Mouse (Mus musculus): Measurements from ENCODE around the gene Psenen. TPM values are rescaled to one million over a fixed set of nuclear protein-coding genes. Genes with fewer than 3 reads are reported as not detected.

The Psenen gene
- polyA plus RNA-seq, 1 experiment from 2014 or later, result 107 TPM

DNA sequence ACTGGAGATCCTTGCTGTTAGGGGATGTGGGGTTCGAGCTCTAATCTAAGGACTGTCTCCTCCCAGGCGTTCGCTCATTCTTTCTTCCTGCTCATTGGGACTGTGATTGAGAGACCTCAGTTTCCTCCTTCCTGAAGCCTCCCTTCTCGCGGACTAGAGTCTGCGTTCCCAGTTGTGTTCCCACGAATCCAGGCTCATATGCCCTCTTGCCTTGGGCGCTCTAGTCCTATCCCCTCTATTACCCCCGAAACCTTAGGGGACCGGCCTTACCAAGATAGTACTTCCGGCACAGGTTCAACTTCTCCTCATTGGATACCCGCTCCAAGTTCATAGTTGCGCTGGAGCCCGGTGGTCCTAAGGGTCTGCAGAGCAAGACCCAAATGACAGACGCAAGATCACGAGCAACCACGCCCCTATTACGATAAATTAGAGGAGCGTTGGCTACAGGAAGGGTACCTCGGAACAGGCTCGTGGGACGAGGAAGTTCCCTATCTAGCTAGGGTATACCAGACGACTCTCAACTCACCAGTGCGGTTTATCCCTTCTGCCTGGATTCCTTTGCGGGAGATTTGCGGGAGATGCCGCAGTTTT lies 806 bp downstream of the Psenen start:
- H3K9ac ChIP-seq (ENCODE audit: low read depth, low read length), result peak overlapping the region; percentile 75
- H3K36me3 ChIP-seq (ENCODE audit: control insufficient read depth, insufficient read depth, low read length), result no peaks in the 10 kb centered on the region; the same call in 1 of the 2 replicates
- H3K4me1 ChIP-seq (ENCODE audit: control insufficient read depth, insufficient read depth, low read length), result peaks cover 17% of the 10 kb centered on the region
- H3K4me2 ChIP-seq, result peak overlapping the region; percentile 84
- H3K9me3 ChIP-seq (replicated peaks; ENCODE audit: control insufficient read depth, low read length), result no peaks in the 10 kb centered on the region
- ATAC-seq (replicated peaks; ENCODE audit: insufficient number of reproducible peaks, low FRiP score, low TSS enrichment), result no peak
- WGBS (ENCODE audit: insufficient replicate concordance), result 2% methylated on average over 27 of the region's 27 CpGs
- peak overlapping the region; percentile 98 for H3K27ac ChIP-seq (ENCODE audit: low read depth, low read length)
- H3K4me3 ChIP-seq (ENCODE audit: low read depth, low read length), result peak overlapping the region; percentile 79
- no peaks in the 10 kb centered on the region for H3K27me3 ChIP-seq (ENCODE audit: control insufficient read depth, insufficient read depth, low read length)

DNA sequence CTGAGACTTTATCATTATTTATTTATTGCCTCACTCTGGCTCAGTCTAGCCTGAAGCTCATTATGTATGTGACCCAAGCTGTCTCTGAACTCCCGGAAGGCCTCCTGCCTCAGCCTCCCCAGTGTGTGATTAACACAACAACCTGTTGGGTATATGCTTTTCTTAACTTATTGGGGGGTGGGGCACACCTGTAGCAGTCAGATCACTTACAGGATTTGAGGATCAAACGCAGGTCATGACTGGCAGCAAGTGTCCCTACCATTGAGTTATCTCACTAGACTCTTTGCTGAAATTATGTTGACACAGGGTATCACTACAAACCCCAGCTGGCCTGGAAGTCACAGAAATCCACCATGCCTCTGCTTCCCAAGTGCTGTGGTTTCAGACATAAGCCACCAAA lies 3.1 kb downstream of the Psenen start:
- Histone ChIP-seq H3K36me3 (ENCODE audit: control insufficient read depth, insufficient read depth, low read length) (peaks cover 12% of the 10 kb centered on the region), H3K4me2 (peak overlapping the region; percentile 97), H3K9me3 (replicated peaks; ENCODE audit: control insufficient read depth, low read length) (no peaks in the 10 kb centered on the region), H3K4me3 (ENCODE audit: low read depth, low read length) (0 out of 2 replicates have a peak overlapping the region, but pooled peaks have one; percentile 64), H3K27ac (ENCODE audit: low read depth, low read length) (no peak overlapping the region), H3K27me3 (ENCODE audit: control insufficient read depth, insufficient read depth, low read length) (no peaks in the 10 kb centered on the region), H3K9ac (ENCODE audit: low read depth, low read length) (no peak overlapping the region; the same call in 1 of the 2 replicates), H3K4me1 (ENCODE audit: control insufficient read depth, insufficient read depth, low read length) (peaks cover 17% of the 10 kb centered on the region)
- WGBS (ENCODE audit: insufficient replicate concordance), result 63% methylated on average over 2 of the region's 2 CpGs
- ATAC-seq (replicated peaks; ENCODE audit: insufficient number of reproducible peaks, low FRiP score, low TSS enrichment), result no peak

GRCm38 (mm10) chr7:30559443-30559954 lies 3.9 kb downstream of the Psenen start, which contains the start of gene Lin37:
Gene Lin37, minus strand, starts transcription at chr7:30559838.
- H3K27ac ChIP-seq (ENCODE audit: low read depth, low read length), result peak within 1 kb of the TSS; percentile 1; the same call in 1 of the 2 replicates
- peak; percentile 84 for ATAC-seq (replicated peaks; ENCODE audit: insufficient number of reproducible peaks, low FRiP score, low TSS enrichment)
- H3K4me1 ChIP-seq (ENCODE audit: control insufficient read depth, insufficient read depth, low read length), result peaks cover 17% of the 10 kb centered on the region
- 0% methylated on average over 20 of the region's 20 CpGs for WGBS (ENCODE audit: insufficient replicate concordance)
- H3K9me3 ChIP-seq (replicated peaks; ENCODE audit: control insufficient read depth, low read length), result no peaks in the 10 kb centered on the region
- H3K4me3 ChIP-seq (ENCODE audit: low read depth, low read length), result peak within 1 kb of the TSS; percentile 64
- peak within 1 kb of the TSS; percentile 97 for H3K4me2 ChIP-seq
- no peaks in the 10 kb centered on the region for H3K27me3 ChIP-seq (ENCODE audit: control insufficient read depth, insufficient read depth, low read length)
- H3K9ac ChIP-seq (ENCODE audit: low read depth, low read length), result peak within 1 kb of the TSS; percentile 78
- peaks cover 19% of the 10 kb centered on the region for H3K36me3 ChIP-seq (ENCODE audit: control insufficient read depth, insufficient read depth, low read length)

GRCm38 (mm10) chr7:30558656-30559442 lies 4.6 kb downstream of the Psenen start:
- Histone ChIP-seq H3K9me3 (replicated peaks; ENCODE audit: control insufficient read depth, low read length) (no peaks in the 10 kb centered on the region), H3K27me3 (ENCODE audit: control insufficient read depth, insufficient read depth, low read length) (no peaks in the 10 kb centered on the region), H3K4me1 (ENCODE audit: control insufficient read depth, insufficient read depth, low read length) (peaks cover 13% of the 10 kb centered on the region), H3K27ac (ENCODE audit: low read depth, low read length) (peak overlapping the region; percentile 1; the same call in 1 of the 2 replicates), H3K9ac (ENCODE audit: low read depth, low read length) (peak overlapping the region; percentile 78), H3K4me2 (peak overlapping the region; percentile 97), H3K36me3 (ENCODE audit: control insufficient read depth, insufficient read depth, low read length) (peaks cover 19% of the 10 kb centered on the region), H3K4me3 (ENCODE audit: low read depth, low read length) (peak overlapping the region; percentile 64)
- 15% methylated on average over 12 of the region's 12 CpGs for WGBS (ENCODE audit: insufficient replicate concordance)
- ATAC-seq (replicated peaks; ENCODE audit: insufficient number of reproducible peaks, low FRiP score, low TSS enrichment), result no peak

DNA sequence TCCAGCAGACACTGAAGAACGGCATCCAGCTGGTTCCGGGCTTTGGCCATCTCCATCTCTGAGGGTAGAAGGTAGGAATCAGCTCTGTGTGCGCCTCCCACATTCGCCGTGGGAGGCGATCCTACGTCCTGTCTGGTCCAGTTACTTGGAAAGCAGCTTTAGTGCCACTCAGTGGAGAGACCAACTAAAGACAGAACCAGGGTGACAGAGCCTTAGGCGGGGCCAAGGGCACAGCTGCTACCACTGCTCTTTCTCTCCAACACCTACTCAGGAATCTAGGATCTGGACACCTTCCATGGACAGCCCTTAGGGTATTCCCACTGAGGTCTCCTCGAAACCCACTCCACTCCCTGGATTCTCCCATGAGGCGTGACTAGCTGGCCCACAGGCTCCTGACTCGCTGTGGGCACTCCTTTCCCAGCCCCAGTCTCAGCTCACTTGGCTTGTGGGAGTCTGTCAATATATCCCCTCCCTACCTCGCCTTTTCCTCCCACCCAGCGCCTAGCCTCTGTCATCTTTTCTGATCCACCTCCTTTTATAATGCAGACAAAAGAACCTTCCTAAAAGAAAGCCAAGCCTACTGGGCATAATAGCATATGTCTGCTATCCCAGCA lies 5.4 kb downstream of the Psenen start:
- Histone ChIP-seq H3K36me3 (ENCODE audit: control insufficient read depth, insufficient read depth, low read length) (peaks cover 19% of the 10 kb centered on the region), H3K27ac (ENCODE audit: low read depth, low read length) (no peak overlapping the region)

DNA sequence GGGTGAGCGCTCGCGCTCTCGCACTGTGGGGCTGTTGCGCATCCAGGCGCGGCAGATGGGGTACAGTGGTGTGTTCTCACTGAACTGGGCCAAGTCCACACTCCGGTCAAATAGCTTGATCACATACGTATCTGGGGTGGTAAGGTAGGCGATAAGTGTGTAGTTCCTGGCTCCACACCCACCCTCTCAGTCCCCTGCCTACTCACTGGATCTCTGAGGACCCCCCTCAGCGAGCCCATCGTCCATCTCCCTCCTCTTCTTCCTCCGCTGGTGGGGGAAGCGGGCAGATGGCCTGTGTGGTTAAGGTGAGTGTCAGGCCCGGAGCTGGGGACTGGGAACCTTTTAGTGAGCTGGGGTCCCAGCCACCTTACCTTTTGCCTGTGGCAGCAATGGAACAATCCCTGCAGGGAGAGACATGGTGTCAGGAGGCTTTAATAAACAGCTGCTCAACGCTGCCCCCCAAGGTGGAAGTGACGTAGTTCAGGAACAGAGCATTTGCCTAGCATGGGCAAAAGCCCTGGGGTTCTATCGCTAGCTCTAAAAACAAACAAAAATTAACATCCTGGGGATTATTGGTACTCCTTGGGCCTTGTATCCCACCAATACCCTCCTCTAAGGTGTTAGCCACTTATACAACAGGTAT lies 6.4 kb downstream of the Psenen start:
- Histone ChIP-seq H3K9me3 (replicated peaks; ENCODE audit: control insufficient read depth, low read length) (no peaks in the 10 kb centered on the region), H3K4me2 (no peak overlapping the region), H3K4me3 (ENCODE audit: low read depth, low read length) (no peak overlapping the region), H3K4me1 (ENCODE audit: control insufficient read depth, insufficient read depth, low read length) (peaks cover 21% of the 10 kb centered on the region), H3K36me3 (ENCODE audit: control insufficient read depth, insufficient read depth, low read length) (peaks cover 19% of the 10 kb centered on the region), H3K27me3 (ENCODE audit: control insufficient read depth, insufficient read depth, low read length) (no peaks in the 10 kb centered on the region), H3K27ac (ENCODE audit: low read depth, low read length) (no peak overlapping the region), H3K9ac (ENCODE audit: low read depth, low read length) (no peak overlapping the region)
- ATAC-seq (replicated peaks; ENCODE audit: insufficient number of reproducible peaks, low FRiP score, low TSS enrichment), result no peak
- WGBS (ENCODE audit: insufficient replicate concordance), result 91% methylated on average over 18 of the region's 18 CpGs

More for the DNA sequence above, 5.4 kb downstream of the Psenen start:
- Histone ChIP-seq H3K9me3 (replicated peaks; ENCODE audit: control insufficient read depth, low read length) (no peaks in the 10 kb centered on the region), H3K4me1 (ENCODE audit: control insufficient read depth, insufficient read depth, low read length) (peaks cover 19% of the 10 kb centered on the region), H3K27me3 (ENCODE audit: control insufficient read depth, insufficient read depth, low read length) (no peaks in the 10 kb centered on the region), H3K4me2 (peak overlapping the region; percentile 97), H3K4me3 (ENCODE audit: low read depth, low read length) (peak overlapping the region; percentile 64; the same call in 1 of the 2 replicates), H3K9ac (ENCODE audit: low read depth, low read length) (0 out of 2 replicates have a peak overlapping the region, but pooled peaks have one; percentile 78)
- ATAC-seq (replicated peaks; ENCODE audit: insufficient number of reproducible peaks, low FRiP score, low TSS enrichment), result no peak
- 86% methylated on average over 13 of the region's 13 CpGs for WGBS (ENCODE audit: insufficient replicate concordance)

DNA sequence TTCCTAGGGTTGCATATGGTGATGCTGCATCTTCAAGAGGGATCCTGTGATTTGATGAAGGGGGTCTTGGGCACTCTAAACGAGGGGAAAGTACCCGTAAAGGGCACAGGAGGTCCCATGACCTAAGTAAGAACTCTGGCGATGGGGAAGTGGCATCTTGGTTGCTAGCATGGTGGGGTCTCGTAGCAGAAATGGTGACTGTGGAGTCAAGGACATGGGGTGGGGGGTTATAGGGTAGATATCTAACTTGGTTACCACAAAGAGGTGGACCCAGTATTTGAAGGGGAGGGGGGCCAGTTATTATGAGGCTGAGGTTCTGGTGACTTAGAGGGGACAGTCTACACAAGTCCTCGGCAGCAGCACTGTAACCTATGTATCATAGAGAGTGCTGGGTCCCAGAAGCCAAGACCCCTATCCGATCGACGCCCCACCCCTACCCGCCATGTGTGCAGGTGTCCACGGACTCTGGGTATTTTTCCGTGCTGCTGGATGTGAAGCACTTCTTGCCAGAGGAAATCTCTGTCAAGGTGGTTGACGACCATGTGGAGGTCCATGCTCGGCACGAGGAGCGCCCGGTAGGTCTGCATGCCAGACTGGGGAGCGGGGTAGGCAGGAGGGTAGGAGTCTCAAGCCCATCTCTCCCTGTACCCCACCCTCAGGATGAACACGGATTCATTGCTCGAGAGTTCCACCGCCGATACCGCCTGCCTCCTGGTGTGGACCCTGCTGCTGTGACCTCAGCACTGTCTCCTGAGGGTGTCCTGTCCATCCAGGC lies 9.4 kb downstream of the Psenen start:
- ATAC-seq (replicated peaks; ENCODE audit: insufficient number of reproducible peaks, low FRiP score, low TSS enrichment), result no peak
- Histone ChIP-seq H3K36me3 (ENCODE audit: control insufficient read depth, insufficient read depth, low read length) (peaks cover 19% of the 10 kb centered on the region), H3K27me3 (ENCODE audit: control insufficient read depth, insufficient read depth, low read length) (no peaks in the 10 kb centered on the region), H3K9me3 (replicated peaks; ENCODE audit: control insufficient read depth, low read length) (no peaks in the 10 kb centered on the region), H3K4me1 (ENCODE audit: control insufficient read depth, insufficient read depth, low read length) (peaks cover 21% of the 10 kb centered on the region), H3K9ac (ENCODE audit: low read depth, low read length) (no peak overlapping the region), H3K4me3 (ENCODE audit: low read depth, low read length) (peak overlapping the region; percentile 53; the same call in 1 of the 2 replicates), H3K27ac (ENCODE audit: low read depth, low read length) (no peak overlapping the region), H3K4me2 (peak overlapping the region; percentile 98)
- WGBS (ENCODE audit: insufficient replicate concordance), result 85% methylated on average over 22 of the region's 22 CpGs

Measured in heart, embryonic 11.5 days (tissue).